Mouse (Mus musculus): ENCODE results near the gene A930017K11Rik. TPM values are rescaled to one million over a fixed set of nuclear protein-coding genes. Genes with fewer than 3 reads are reported as not detected.

A930017K11Rik gene
- polyA plus RNA-seq, 1 experiment from 2014 or later: not detected

GRCm38 (mm10) chr17:25985306-25986294 is 33.2 kb upstream of the A930017K11Rik start, which contains the start of gene Capn15:
Gene Capn15, minus strand, starts transcription at chr17:25985796.
- Histone ChIP-seq H3K4me1 (ENCODE audit: insufficient read depth, low read depth, low read length) (peaks cover 8% of the 10 kb centered on the region; the same call in 1 of the 2 replicates), H3K9me3 (ENCODE audit: low read length) (no peaks in the 10 kb centered on the region), H3K4me3 (ENCODE audit: low read depth, low read length) (peak within 1 kb of the TSS; percentile 84), H3K9ac (replicated peaks; ENCODE audit: low read depth) (peak within 1 kb of the TSS; percentile 85), H3K27ac (ENCODE audit: low read length) (peak within 1 kb of the TSS; percentile 89), H3K27me3 (replicated peaks; ENCODE audit: insufficient read depth, low read length) (no peaks in the 10 kb centered on the region), H3K4me2 (replicated peaks; ENCODE audit: low read depth, low read length) (peak within 1 kb of the TSS; percentile 91), H3K36me3 (ENCODE audit: insufficient read depth, low read length) (0 out of 2 replicates have a peak, but pooled peaks cover 5% of the 10 kb centered on the region)
- DNase-seq (ENCODE audit: low spot score): peak; percentile 98
- TF ChIP-seq EP300 (IDR thresholded peaks at IDR 0.05) (no peak), CTCF (IDR thresholded peaks at IDR 0.05) (peak; percentile 16; the same call in 1 of the 2 replicates)
- under 1% methylated on average over 73 of the region's 91 CpGs for WGBS
- ATAC-seq: peak; percentile 100

GRCm38 (mm10) chr17:25984556-25985305 is 32.4 kb upstream of the A930017K11Rik start:
- H3K9ac ChIP-seq (replicated peaks; ENCODE audit: low read depth): peak overlapping the region; percentile 85
- peak overlapping the region; percentile 91 for H3K4me2 ChIP-seq (replicated peaks; ENCODE audit: low read depth, low read length)
- H3K27me3 ChIP-seq (replicated peaks; ENCODE audit: insufficient read depth, low read length): no peaks in the 10 kb centered on the region
- 10% methylated on average over 16 of the region's 17 CpGs for WGBS
- H3K4me3 ChIP-seq (ENCODE audit: low read depth, low read length): peak overlapping the region; percentile 84
- TF ChIP-seq CTCF (IDR thresholded peaks at IDR 0.05): no peak
- TF ChIP-seq EP300 (IDR thresholded peaks at IDR 0.05): no peak
- no peak for DNase-seq (ENCODE audit: low spot score)
- no peaks in the 10 kb centered on the region for H3K9me3 ChIP-seq (ENCODE audit: low read length)
- peak overlapping the region; percentile 89 for H3K27ac ChIP-seq (ENCODE audit: low read length)
- ATAC-seq: no peak
- H3K36me3 ChIP-seq (ENCODE audit: insufficient read depth, low read length): no peaks in the 10 kb centered on the region
- H3K4me1 ChIP-seq (ENCODE audit: insufficient read depth, low read depth, low read length): peaks cover 14% of the 10 kb centered on the region; the same call in 1 of the 2 replicates

DNA sequence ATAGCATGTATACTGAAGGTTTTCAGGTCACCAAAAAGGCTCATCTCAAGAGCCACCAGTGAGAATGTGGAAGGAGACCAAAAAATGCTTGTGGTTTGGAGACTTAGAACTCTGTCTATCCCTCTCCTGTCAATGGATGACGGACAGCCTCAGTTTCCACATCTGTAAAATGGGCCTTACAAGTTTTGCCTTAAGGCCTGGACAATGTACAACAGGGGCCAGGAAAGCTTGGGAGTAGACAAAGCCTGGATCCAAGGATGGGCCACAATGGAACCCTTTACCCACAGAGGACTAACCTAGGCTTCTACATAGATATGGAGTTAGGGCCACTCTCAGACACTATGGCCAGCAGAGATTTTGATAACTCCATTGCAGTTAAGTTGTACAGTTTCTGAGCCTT is 31.7 kb upstream of the A930017K11Rik start:
- TF ChIP-seq CTCF (IDR thresholded peaks at IDR 0.05): no peak
- no peak overlapping the region for H3K9ac ChIP-seq (replicated peaks; ENCODE audit: low read depth)
- no peak for DNase-seq (ENCODE audit: low spot score)
- ATAC-seq: no peak
- peak overlapping the region; percentile 91 for H3K4me2 ChIP-seq (replicated peaks; ENCODE audit: low read depth, low read length)
- WGBS: 97% methylated on average over 1 of the region's 1 CpGs
- H3K27me3 ChIP-seq (replicated peaks; ENCODE audit: insufficient read depth, low read length): no peaks in the 10 kb centered on the region
- H3K4me3 ChIP-seq (ENCODE audit: low read depth, low read length): no peak overlapping the region
- peaks cover 14% of the 10 kb centered on the region; the same call in 1 of the 2 replicates for H3K4me1 ChIP-seq (ENCODE audit: insufficient read depth, low read depth, low read length)
- H3K36me3 ChIP-seq (ENCODE audit: insufficient read depth, low read length): no peaks in the 10 kb centered on the region
- H3K9me3 ChIP-seq (ENCODE audit: low read length): no peaks in the 10 kb centered on the region
- H3K27ac ChIP-seq (ENCODE audit: low read length): no peak overlapping the region

GRCm38 (mm10) chr17:25982913-25983312 is 30.5 kb upstream of the A930017K11Rik start:
- ATAC-seq (no peak), DNase-seq (ENCODE audit: low spot score) (no peak)
- no peak overlapping the region for H3K4me2 ChIP-seq (replicated peaks; ENCODE audit: low read depth, low read length)
- no peak overlapping the region for H3K27ac ChIP-seq (ENCODE audit: low read length)
- H3K36me3 ChIP-seq (ENCODE audit: insufficient read depth, low read length): no peaks in the 10 kb centered on the region
- WGBS: 94% methylated on average over 3 of the region's 3 CpGs
- no peaks in the 10 kb centered on the region for H3K9me3 ChIP-seq (ENCODE audit: low read length)
- H3K4me1 ChIP-seq (ENCODE audit: insufficient read depth, low read depth, low read length): peaks cover 14% of the 10 kb centered on the region; the same call in 1 of the 2 replicates
- no peak overlapping the region for H3K4me3 ChIP-seq (ENCODE audit: low read depth, low read length)
- TF ChIP-seq EP300 (IDR thresholded peaks at IDR 0.05): no peak
- TF ChIP-seq CTCF (IDR thresholded peaks at IDR 0.05): no peak
- H3K27me3 ChIP-seq (replicated peaks; ENCODE audit: insufficient read depth, low read length): no peaks in the 10 kb centered on the region
- no peak overlapping the region for H3K9ac ChIP-seq (replicated peaks; ENCODE audit: low read depth)

DNA sequence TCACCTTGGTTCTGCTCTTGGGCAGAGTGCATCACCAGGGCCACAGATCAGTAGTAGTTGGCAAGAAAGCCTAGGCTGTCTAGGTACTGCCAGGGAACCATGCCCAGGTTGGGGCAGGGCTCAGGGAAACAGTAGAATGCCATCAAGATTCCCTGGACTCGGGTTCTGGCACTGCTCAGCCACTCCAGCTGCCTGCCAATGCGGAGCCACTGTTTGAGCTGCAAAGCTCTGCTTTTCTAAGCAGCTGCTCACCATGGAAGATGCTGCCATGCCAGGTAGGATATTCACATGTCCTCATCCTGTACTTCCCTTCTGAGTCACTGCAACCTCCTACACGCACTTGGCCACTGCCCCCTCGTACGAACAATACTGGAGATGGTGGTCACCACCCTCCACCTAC is 28.5 kb upstream of the A930017K11Rik start:
- Histone ChIP-seq H3K9me3 (ENCODE audit: low read length) (no peaks in the 10 kb centered on the region), H3K4me1 (ENCODE audit: insufficient read depth, low read depth, low read length) (peaks cover 14% of the 10 kb centered on the region; the same call in 1 of the 2 replicates), H3K27ac (ENCODE audit: low read length) (no peak overlapping the region), H3K36me3 (ENCODE audit: insufficient read depth, low read length) (no peaks in the 10 kb centered on the region), H3K4me3 (ENCODE audit: low read depth, low read length) (no peak overlapping the region), H3K4me2 (replicated peaks; ENCODE audit: low read depth, low read length) (no peak overlapping the region), H3K9ac (replicated peaks; ENCODE audit: low read depth) (no peak overlapping the region), H3K27me3 (replicated peaks; ENCODE audit: insufficient read depth, low read length) (no peaks in the 10 kb centered on the region)
- no peak for TF ChIP-seq EP300 (IDR thresholded peaks at IDR 0.05)
- DNase-seq (ENCODE audit: low spot score) (no peak), ATAC-seq (no peak)
- 70% methylated on average over 5 of the region's 5 CpGs for WGBS

Measured in lung, postnatal 0 days (tissue).